Mouse (Mus musculus): ENCODE measurements around the gene Mthfd1l.

DNA sequence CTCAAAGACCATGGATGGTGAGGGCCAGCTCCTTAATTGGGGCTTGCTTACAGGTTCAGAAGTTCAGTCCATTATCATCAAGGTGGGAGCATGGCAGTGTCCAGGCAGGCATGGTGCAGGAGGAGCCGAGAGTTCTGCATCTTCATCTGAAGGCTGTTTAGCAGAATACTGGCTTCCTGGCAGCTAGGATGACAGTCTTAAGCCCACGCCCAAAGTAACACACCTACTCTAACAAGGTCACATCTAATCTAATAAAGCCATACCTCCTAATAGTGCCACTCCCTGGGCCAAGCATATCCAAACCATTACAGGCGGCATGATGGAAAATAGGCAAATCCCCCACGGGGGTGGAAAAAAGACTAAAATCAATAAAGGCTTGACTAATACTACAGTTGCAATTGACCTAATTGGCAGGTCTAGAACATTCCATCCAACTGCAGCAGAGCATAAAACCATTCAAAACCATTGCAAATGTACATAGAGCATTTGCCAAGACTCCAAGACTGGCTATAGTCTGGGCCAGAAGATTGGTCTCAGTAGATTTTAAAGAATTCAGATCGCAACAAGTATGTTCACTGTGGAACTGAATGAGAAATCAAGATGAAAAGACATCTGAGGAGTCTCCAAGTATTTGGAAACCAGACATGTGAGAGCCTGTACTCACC, 162.3 kb downstream of the Mthfd1l start:
- TF ChIP-seq CTCF (IDR thresholded peaks at IDR 0.05; ENCODE audit: low read depth) (no peak), EP300 (IDR thresholded peaks at IDR 0.05; ENCODE audit: low read depth) (no peak)
